Mouse (Mus musculus) heart, postnatal 0 days (tissue): ENCODE data around the gene Prss30. TPM values are rescaled to one million over a fixed set of nuclear protein-coding genes. Genes with fewer than 3 reads are reported as not detected.
A peak's percentile ranks its signal among the peaks of the same experiment; 100 is the strongest.

Source experiments
- ATAC-seq: fragments of 200-750 bp; cut with Nextera tagmentation; 2 replicates; pipeline ENCODE4 v1.8.0; 2017; ENCODE audit warnings: low read depth, moderate number of reproducible peaks, moderate library complexity; ENCODE audit not compliant: insufficient read depth
- DNase-seq: peaks from one replicate; pipeline ENCODE4 v3.0.0-alpha.2; 2016; ENCODE audit warnings: low spot score
- H3K27ac ChIP-seq: fragments of 300-500 bp; sonication (generic); 2 replicates; pipeline ENCODE4 v1.5.1; 2014; ENCODE audit warnings: low read depth, mild to moderate bottlenecking
- H3K27me3 ChIP-seq: fragments of 300-500 bp; sonication (generic); 2 replicates; pipeline ENCODE4 v1.6.1; 2014; ENCODE audit warnings: low read length, mixed read lengths; ENCODE audit not compliant: control insufficient read depth, insufficient read depth
- H3K36me3 ChIP-seq: fragments of 300-500 bp; sonication (generic); replicated peaks from 2 replicates; pipeline ENCODE4 v1.6.1; 2014; ENCODE audit warnings: low read length, mixed read lengths; ENCODE audit not compliant: control insufficient read depth, insufficient read depth
- H3K4me1 ChIP-seq: fragments of 300-500 bp; sonication (generic); 2 replicates; pipeline ENCODE4 v1.6.1; 2014; ENCODE audit warnings: antibody characterized with exemption; ENCODE audit not compliant: control insufficient read depth, insufficient read depth
- H3K4me2 ChIP-seq: fragments of 300-500 bp; sonication (generic); 2 replicates; pipeline ENCODE4 v1.6.1; 2014; ENCODE audit warnings: low read depth, mild to moderate bottlenecking, low read length, moderate library complexity
- H3K4me3 ChIP-seq: fragments of 300-500 bp; sonication (generic); 2 replicates; pipeline ENCODE4 v1.5.1; 2014; ENCODE audit warnings: low read depth, low read length
- H3K9ac ChIP-seq: fragments of 300-500 bp; sonication (generic); replicated peaks from 2 replicates; pipeline ENCODE4 v1.6.1; 2014; ENCODE audit warnings: low read depth, low read length, mixed read lengths
- H3K9me3 ChIP-seq: fragments of 300-500 bp; sonication (generic); replicated peaks from 2 replicates; pipeline ENCODE4 v1.6.1; 2016; ENCODE audit warnings: low read length; ENCODE audit not compliant: control insufficient read depth
- CTCF ChIP-seq: IDR thresholded peaks from 2 replicates; pipeline ENCODE4 v1.5.1; 2016; ENCODE audit warnings: antibody characterized with exemption, control low read depth, low read depth
- EP300 ChIP-seq: IDR thresholded peaks from 2 replicates; pipeline ENCODE4 v1.6.1; 2016; ENCODE audit warnings: antibody characterized with exemption, low read depth
- WGBS: fragments of 180-500 bp; shearing (Covaris S2); extraction: QIAGEN DNeasy Blood & Tissue Kit; methylation state at CpG from one replicate; pipeline ENCODE4 v1.1.7; 2014; 5-methylcytosine and 5-hydroxymethylcytosine counted together
- polyA plus RNA-seq: library from polyadenylated mRNA; unstranded; fragments of >200 nt; fragmentation: Nextera tagmentation; extraction: Ambion mirVana; gene quantifications from 2 replicates; pipeline ENCODE4 v1.2.1, GENCODE M21; 2015
- total RNA-seq: library from RNA; depleted of rRNA; stranded (reverse); fragments of >200 nt; gene quantifications from 2 replicates; pipeline ENCODE4 v1.2.3, GENCODE M21; 2014; ENCODE audit warnings: low replicate concordance

Gene Prss30
- total and polyA plus RNA-seq, 2 experiments from 2014 or later = not detected

DNA sequence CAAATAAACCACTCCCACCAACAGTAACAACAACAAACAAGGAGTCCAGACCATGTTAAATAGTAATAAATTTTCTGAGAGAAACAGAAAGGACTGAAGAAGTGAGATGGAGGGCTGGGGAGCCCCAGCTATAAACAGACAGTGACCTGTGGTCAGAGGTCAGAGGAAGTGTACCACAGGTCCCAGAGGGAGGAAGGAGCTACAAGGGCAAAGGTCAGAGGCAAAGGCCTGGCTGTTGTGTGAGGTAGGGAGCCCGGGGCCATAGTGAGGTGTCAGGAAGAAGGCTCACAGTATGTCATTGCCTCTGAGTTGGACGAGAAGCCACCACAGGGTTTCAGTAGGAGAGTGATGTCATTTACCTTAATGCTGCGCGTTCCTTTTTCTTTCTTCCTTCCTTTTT lies 2.5 kb upstream of the Prss30 start:
- H3K4me2 ChIP-seq = no peak overlapping the region
- no peak for ATAC-seq
- no peaks in the 10 kb centered on the region for H3K36me3 ChIP-seq
- H3K27ac ChIP-seq = no peak overlapping the region
- WGBS = 58% methylated on average over 4 of the region's 4 CpGs
- no peak overlapping the region for H3K4me3 ChIP-seq
- H3K27me3 ChIP-seq = no peaks in the 10 kb centered on the region
- H3K9ac ChIP-seq = no peak overlapping the region
- DNase-seq = no peak
- H3K9me3 ChIP-seq = no peaks in the 10 kb centered on the region
- TF ChIP-seq EP300 (no peak), CTCF (no peak)
- no peaks in the 10 kb centered on the region for H3K4me1 ChIP-seq

DNA sequence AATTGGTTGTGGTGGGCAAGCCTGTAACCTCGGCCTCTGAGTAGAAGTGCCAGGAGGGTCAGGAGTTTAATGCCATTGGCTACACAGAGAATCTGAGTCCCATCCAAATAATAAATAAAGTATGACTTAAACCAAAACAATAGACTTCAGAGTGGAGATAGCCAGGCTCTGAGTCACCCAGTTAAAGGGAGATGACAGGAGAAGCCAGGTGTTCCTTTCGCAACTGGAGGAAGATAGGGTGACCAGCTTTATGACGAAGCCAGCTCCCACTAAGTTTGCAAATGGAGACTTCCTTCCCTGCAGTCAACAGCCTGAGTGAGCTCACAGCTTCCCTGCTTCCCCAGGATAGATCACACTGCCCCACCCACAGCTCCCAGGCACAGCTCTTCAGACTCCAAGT lies 895 bp downstream of the Prss30 start:
- H3K4me1 ChIP-seq = no peaks in the 10 kb centered on the region
- no peaks in the 10 kb centered on the region for H3K9me3 ChIP-seq
- no peak overlapping the region for H3K4me2 ChIP-seq
- ATAC-seq = no peak
- TF ChIP-seq CTCF (no peak), EP300 (no peak)
- 50% methylated on average over 3 of the region's 3 CpGs for WGBS
- no peak for DNase-seq
- H3K27ac ChIP-seq = no peak overlapping the region
- no peak overlapping the region for H3K4me3 ChIP-seq
- no peaks in the 10 kb centered on the region for H3K27me3 ChIP-seq
- H3K9ac ChIP-seq = no peak overlapping the region
- H3K36me3 ChIP-seq = no peaks in the 10 kb centered on the region

DNA sequence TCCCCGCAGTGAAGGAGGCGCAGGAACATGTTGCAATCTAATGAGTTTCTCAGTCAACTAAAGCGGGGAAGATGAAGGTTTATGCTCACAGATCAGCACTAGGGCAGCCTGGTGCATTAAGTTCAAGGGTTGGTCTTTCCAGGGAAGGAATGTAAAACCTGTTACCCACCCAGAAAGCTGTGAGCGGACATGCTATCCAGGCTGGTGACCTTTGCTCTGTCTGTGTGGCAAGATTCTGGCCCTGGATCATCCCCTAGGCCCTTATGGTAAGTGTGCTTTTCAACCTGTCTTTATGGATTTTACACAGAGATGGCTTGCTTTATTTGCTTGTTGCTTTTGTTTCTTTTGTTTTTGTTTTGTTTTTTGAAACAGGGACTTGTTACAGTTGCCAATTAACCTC lies 3.7 kb downstream of the Prss30 start:
- no peak for ATAC-seq
- DNase-seq = no peak
- H3K4me2 ChIP-seq = no peak overlapping the region
- H3K9me3 ChIP-seq = no peaks in the 10 kb centered on the region
- 94% methylated on average over 4 of the region's 4 CpGs for WGBS
- no peak overlapping the region for H3K27ac ChIP-seq
- no peaks in the 10 kb centered on the region for H3K27me3 ChIP-seq
- H3K4me1 ChIP-seq = no peaks in the 10 kb centered on the region
- no peak overlapping the region for H3K4me3 ChIP-seq
- H3K36me3 ChIP-seq = no peaks in the 10 kb centered on the region
- TF ChIP-seq CTCF (no peak), EP300 (no peak)
- no peak overlapping the region for H3K9ac ChIP-seq

DNA sequence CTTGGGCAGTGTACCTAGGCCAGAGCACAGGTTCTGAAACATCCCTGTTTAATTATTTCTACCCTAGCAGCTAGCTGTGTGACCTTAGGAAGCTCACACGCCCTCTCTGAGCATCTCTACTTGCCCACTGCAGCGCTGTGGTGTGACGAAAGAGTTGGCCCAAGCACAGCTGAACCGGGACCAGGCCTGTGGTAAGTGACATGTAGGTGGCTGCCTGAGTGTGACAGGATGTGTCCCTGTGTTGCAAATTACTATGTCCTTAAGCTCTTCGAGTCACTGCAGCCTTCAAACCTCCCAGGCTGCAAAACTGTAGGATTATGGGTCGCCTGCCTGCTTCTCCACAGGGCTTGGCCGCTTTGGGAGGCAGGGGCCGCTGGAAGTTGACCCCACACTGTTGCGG lies 9.1 kb downstream of the Prss30 start:
- no peaks in the 10 kb centered on the region for H3K9me3 ChIP-seq
- WGBS = 74% methylated on average over 9 of the region's 9 CpGs

DNA sequence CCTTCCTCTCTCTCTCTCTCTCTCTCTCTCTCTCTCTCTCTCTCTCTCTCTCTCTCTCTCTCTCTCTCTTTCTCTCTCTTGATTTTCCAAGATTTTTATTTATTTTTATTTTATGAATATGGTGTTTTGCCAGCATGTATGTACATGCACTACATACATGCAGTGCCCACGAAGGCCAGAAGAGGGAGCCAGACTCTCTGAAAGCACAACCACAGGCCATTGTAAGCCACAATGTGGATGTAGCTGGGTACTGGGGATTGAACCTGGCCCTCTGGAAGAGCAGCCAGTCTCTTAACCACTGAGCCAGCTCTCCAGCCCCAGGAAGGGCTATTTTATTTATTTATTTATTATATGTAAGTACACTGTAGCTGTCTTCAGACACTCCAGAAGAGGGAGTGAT lies 11.1 kb downstream of the Prss30 start:
- no peak overlapping the region for H3K4me3 ChIP-seq
- H3K4me1 ChIP-seq = no peaks in the 10 kb centered on the region
- H3K9me3 ChIP-seq = no peaks in the 10 kb centered on the region
- H3K36me3 ChIP-seq = no peaks in the 10 kb centered on the region
- WGBS = 0% methylated on average over 1 of the region's 1 CpGs
- TF ChIP-seq EP300 (no peak), CTCF (peak; percentile 78)
- H3K9ac ChIP-seq = no peak overlapping the region
- H3K27ac ChIP-seq = no peak overlapping the region
- H3K27me3 ChIP-seq = no peaks in the 10 kb centered on the region
- no peak for ATAC-seq
- H3K4me2 ChIP-seq = no peak overlapping the region
- peak; percentile 29 for DNase-seq

More for the DNA sequence above, 9.1 kb downstream of the Prss30 start:
- no peak for ATAC-seq
- Histone ChIP-seq H3K36me3 (no peaks in the 10 kb centered on the region), H3K27me3 (no peaks in the 10 kb centered on the region), H3K9ac (no peak overlapping the region), H3K4me2 (no peak overlapping the region), H3K27ac (no peak overlapping the region), H3K4me3 (no peak overlapping the region), H3K4me1 (no peaks in the 10 kb centered on the region)
- DNase-seq = no peak
- TF ChIP-seq CTCF = no peak
- no peak for TF ChIP-seq EP300

DNA sequence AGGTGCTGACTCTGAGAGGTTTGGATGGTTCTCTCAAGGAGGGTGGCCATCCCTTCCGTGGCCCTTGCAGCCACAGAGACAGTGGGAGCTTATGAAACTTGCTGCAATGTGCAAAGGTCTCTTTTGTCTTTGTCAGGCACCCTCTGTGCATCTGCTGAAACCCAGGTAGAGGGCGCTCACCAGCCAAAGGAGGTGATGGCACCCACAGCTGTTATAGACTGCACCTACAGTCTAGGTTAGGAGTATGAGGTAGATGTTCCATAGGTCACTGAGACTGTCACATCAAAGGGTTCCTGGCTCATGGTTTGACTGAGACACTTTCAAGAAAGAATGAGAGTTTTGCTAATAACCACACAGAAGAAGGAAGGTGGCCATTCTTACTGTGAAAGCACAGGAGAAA lies 11.6 kb downstream of the Prss30 start:
- 46% methylated on average over 2 of the region's 2 CpGs for WGBS
- TF ChIP-seq EP300 = no peak
- no peak for TF ChIP-seq CTCF

More for the DNA sequence above, 11.6 kb downstream of the Prss30 start:
- H3K27ac ChIP-seq = no peak overlapping the region
- H3K36me3 ChIP-seq = no peaks in the 10 kb centered on the region
- no peak overlapping the region for H3K9ac ChIP-seq
- H3K27me3 ChIP-seq = no peaks in the 10 kb centered on the region
- H3K4me2 ChIP-seq = no peak overlapping the region
- DNase-seq = no peak
- H3K4me3 ChIP-seq = no peak overlapping the region
- H3K4me1 ChIP-seq = no peaks in the 10 kb centered on the region
- no peaks in the 10 kb centered on the region for H3K9me3 ChIP-seq
- no peak for ATAC-seq
